Mouse (Mus musculus) liver, postnatal 0 days (tissue): ENCODE results near the gene Gja3.

ENCODE experiments used
- CTCF ChIP-seq: sonication (generic); IDR thresholded peaks from 2 replicates; pipeline ENCODE4 v1.5.1; 2016; ENCODE audit warnings: antibody characterized with exemption, low read depth
- EP300 ChIP-seq: IDR thresholded peaks from 2 replicates; pipeline ENCODE4 v1.6.1; 2016; ENCODE audit warnings: antibody characterized with exemption, low read depth, mild to moderate bottlenecking

GRCm38 (mm10) chr14:57018436-57018835 is 39.5 kb downstream of the Gja3 start:
- TF ChIP-seq CTCF (no peak), EP300 (no peak)
